Mouse (Mus musculus): ENCODE results near the gene Heca.
"Not testable (repeated sequence)": the region's sequence is repeated elsewhere in the genome, so short reads cannot be mapped to it uniquely, and the experiment has no call there.

Heca gene

GRCm38 (mm10) chr10:17880724-17881123, 67.1 kb downstream of the Heca start:
- DNase-seq (ENCODE audit: inconsistent ontology term), result no peak

- DNase-seq (ENCODE audit: inconsistent ontology term), result no peak
These were observed 67.8 kb downstream of the Heca start for GRCm38 (mm10) chr10:17880038-17880437.

- DNase-seq (ENCODE audit: inconsistent ontology term), result no peak
These were observed 69.6 kb downstream of the Heca start for GRCm38 (mm10) chr10:17878002-17878919.

- DNase-seq (ENCODE audit: inconsistent ontology term), result peak; percentile 54
These were observed 77.8 kb downstream of the Heca start for GRCm38 (mm10) chr10:17869822-17870662.

- peak; percentile 33 for DNase-seq (ENCODE audit: inconsistent ontology term)
These were observed 87.0 kb downstream of the Heca start for GRCm38 (mm10) chr10:17860701-17861480.

- no peak for DNase-seq (ENCODE audit: inconsistent ontology term)
These were observed 90.1 kb downstream of the Heca start for GRCm38 (mm10) chr10:17857647-17858261.

GRCm38 (mm10) chr10:17844781-17845537, 102.9 kb downstream of the Heca start:
- no peak for DNase-seq (ENCODE audit: inconsistent ontology term)

- DNase-seq (ENCODE audit: inconsistent ontology term), result no peak
These were observed 105.8 kb downstream of the Heca start for GRCm38 (mm10) chr10:17842030-17842429.

- DNase-seq (ENCODE audit: inconsistent ontology term), result no peak
These were observed 111.6 kb downstream of the Heca start for GRCm38 (mm10) chr10:17836275-17836674.

GRCm38 (mm10) chr10:17835031-17835430, 112.8 kb downstream of the Heca start:
- DNase-seq (ENCODE audit: inconsistent ontology term), result no peak

GRCm38 (mm10) chr10:17831041-17831440, 116.8 kb downstream of the Heca start:
- DNase-seq (ENCODE audit: inconsistent ontology term), result no peak

GRCm38 (mm10) chr10:17829205-17829604, 118.7 kb downstream of the Heca start:
- no peak for DNase-seq (ENCODE audit: inconsistent ontology term)

- peak; percentile 31 for DNase-seq (ENCODE audit: inconsistent ontology term)
These were observed 120.5 kb downstream of the Heca start for GRCm38 (mm10) chr10:17827391-17827790.

GRCm38 (mm10) chr10:17820422-17820821, 127.4 kb downstream of the Heca start:
- not testable (repeated sequence) for DNase-seq (ENCODE audit: inconsistent ontology term)
